23 mouse cellular contexts compared by ENCODE assay signal in the genomic region with DNA sequence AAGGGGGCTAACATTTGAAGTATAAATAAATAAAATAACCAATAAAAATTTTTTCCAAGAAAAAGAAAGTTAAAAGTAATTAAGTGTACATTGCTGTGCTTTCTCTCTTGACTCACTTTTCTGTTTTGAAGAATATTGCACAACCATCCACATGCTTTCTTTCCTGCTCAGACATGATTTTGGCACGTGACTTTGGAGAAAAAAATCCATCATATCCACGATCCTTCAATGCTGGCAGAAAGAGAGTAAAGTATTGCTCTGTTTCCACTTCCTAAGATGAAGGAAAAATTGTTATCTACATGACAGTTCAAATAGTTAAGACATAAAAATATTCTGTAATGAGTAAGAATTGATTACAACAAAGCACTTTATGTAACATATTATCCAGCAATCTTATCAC.
DNase-seq lines count a peak whose midpoint lies in the region; ATAC-seq and TF ChIP-seq lines count a peak whose summit lies in the region.
"Had no signal": no experiment of that assay in that cellular context is flagged by ENCODE, and none has a peak within 500 bp of the region (broad histone marks: within the 10 kb centered on the region; RNA-seq: fewer than 3 reads in every experiment).

No protein-coding gene starts in this region.

- no peak overlapping the region for H3K4me3 ChIP-seq in lung, embryonic 14.5 days (ENCODE audit: low read depth, low read length)
- no peak overlapping the region for H3K4me3 ChIP-seq in C2C12 (ENCODE audit: insufficient read depth, poor library complexity, severe bottlenecking)
- H3K4me3 ChIP-seq: embryonic facial prominence, embryonic 12.5 days; forebrain, embryonic 13.5 days; heart, embryonic 13.5 days; hindbrain, embryonic 12.5 days had no signal

- no peak for ATAC-seq in lung, embryonic 14.5 days (ENCODE audit: insufficient read depth)
- ATAC-seq in erythroblast, adult 5-6 weeks (replicated peaks; ENCODE audit: low FRiP score, poor library complexity, severe bottlenecking): no peak
- ATAC-seq: activated CD4-positive, CD25-positive, alpha-beta regulatory T cell, adult 4 months; forebrain, embryonic 13.5 days; forebrain, postnatal 0 days; hindbrain, embryonic 16.5 days; inflammation-experienced regulatory T-cells, adult 6 months; Patski had no signal

- H3K27me3 ChIP-seq in lung, embryonic 14.5 days (ENCODE audit: insufficient read depth, low read length): no peaks in the 10 kb centered on the region
- H3K27me3 ChIP-seq in C2C12 (ENCODE audit: control insufficient read depth, insufficient read depth, insufficient read length): no peaks in the 10 kb centered on the region
- H3K27me3 ChIP-seq: embryonic facial prominence, embryonic 12.5 days; forebrain, embryonic 13.5 days; heart, embryonic 13.5 days; hindbrain, embryonic 12.5 days; Patski had no signal

- H3ac ChIP-seq in C2C12 (ENCODE audit: control insufficient read depth, insufficient read length, low read depth): no peak overlapping the region

- no peak overlapping the region for H3K9ac ChIP-seq in lung, embryonic 14.5 days
- H3K9ac ChIP-seq: embryonic facial prominence, embryonic 12.5 days; forebrain, embryonic 13.5 days; forebrain, postnatal 0 days; heart, embryonic 13.5 days; hindbrain, embryonic 12.5 days had no signal

- H3K27ac ChIP-seq in lung, embryonic 14.5 days (ENCODE audit: low read depth): no peak overlapping the region
- H3K27ac ChIP-seq: embryonic facial prominence, embryonic 12.5 days; forebrain, embryonic 13.5 days; heart, embryonic 13.5 days; hindbrain, embryonic 12.5 days had no signal

- 76% methylated on average over 2 of the region's 2 CpGs for WGBS in lung, embryonic 14.5 days

- no peaks in the 10 kb centered on the region for H3K79me2 ChIP-seq in C2C12 (ENCODE audit: control insufficient read depth, insufficient read depth)

- DNase-seq in lung, embryonic 14.5 days: peak; percentile 4
- no peak for DNase-seq in lung, adult 18-20 months
- DNase-seq in 3T3-L1 (ENCODE audit: low read depth, low spot score): peak; percentile 33
- peak; percentile 34 for DNase-seq in gonadal fat pad, adult 2 months (ENCODE audit: low read depth)
- DNase-seq: adrenal gland, adult 8-10 months; B cell, adult 2 months; cerebellum, adult 11 months; cerebellum, adult 8-10 months; cerebellum, postnatal 14 days; embryo, embryonic 11 days; forebrain, postnatal 0 days; gastrocnemius, postnatal 14 days; heart, postnatal 36 days had no signal

- no peak for TF ChIP-seq CTCF in lung, embryonic 14.5 days (IDR thresholded peaks at IDR 0.05; ENCODE audit: low read depth)
- no peak for TF ChIP-seq CTCF in C2C12 (IDR thresholded peaks at IDR 0.05; ENCODE audit: control insufficient read depth, insufficient read depth, insufficient read length)

- H3K4me2 ChIP-seq in lung, embryonic 14.5 days: no peak overlapping the region
- H3K4me2 ChIP-seq: embryonic facial prominence, embryonic 12.5 days; forebrain, embryonic 13.5 days; heart, embryonic 13.5 days; hindbrain, embryonic 12.5 days had no signal

- no peaks in the 10 kb centered on the region for H3K79me3 ChIP-seq in C2C12 (ENCODE audit: low read depth)

- H3K36me3 ChIP-seq in lung, embryonic 14.5 days (ENCODE audit: insufficient read depth): peaks cover 2% of the 10 kb centered on the region; the same call in 1 of the 2 replicates
- H3K36me3 ChIP-seq in C2C12 (ENCODE audit: control insufficient read depth, insufficient read depth): peaks cover 22% of the 10 kb centered on the region

- no peaks in the 10 kb centered on the region for H3K9me3 ChIP-seq in lung, embryonic 14.5 days (ENCODE audit: low read depth, low read length)
- H3K9me3 ChIP-seq: embryonic facial prominence, embryonic 12.5 days; forebrain, embryonic 13.5 days; heart, embryonic 13.5 days; hindbrain, embryonic 12.5 days had no signal

- no peaks in the 10 kb centered on the region for H3K4me1 ChIP-seq in lung, embryonic 14.5 days (ENCODE audit: insufficient read depth)
- H3K4me1 ChIP-seq: embryonic facial prominence, embryonic 12.5 days; forebrain, embryonic 13.5 days; heart, embryonic 13.5 days; hindbrain, embryonic 12.5 days had no signal

TF ChIP-seq in C2C12, 6 proteins besides CTCF, POLR2A, EP300 and RAD21:
- TF ChIP-seq MAX (IDR thresholded peaks at IDR 0.05) (no peak), MYOG (IDR thresholded peaks at IDR 0.05; ENCODE audit: control insufficient read depth, extremely low read depth, insufficient read length) (no peak), USF1 (IDR thresholded peaks at IDR 0.05; ENCODE audit: low read depth) (no peak), CEBPB (IDR thresholded peaks at IDR 0.05; ENCODE audit: low read depth) (peak; percentile 31), MYOD1 (IDR thresholded peaks at IDR 0.05; ENCODE audit: control insufficient read depth, insufficient read length, low read depth) (no peak), FOSL1 (IDR thresholded peaks at IDR 0.05; ENCODE audit: insufficient read depth, low read length, poor library complexity, severe bottlenecking) (no peak)
TF ChIP-seq in C2C12: peak in this region for 1.

Comparison
In these comparisons a context has a peak if more than half of its experiments do, and no peak if none do; other contexts are left out.
1. DNase-seq: peak in lung, embryonic 14.5 days (single experiment), 3T3-L1 (single experiment) and gonadal fat pad, adult 2 months (single experiment); none in lung, adult 18-20 months (0 of 2).